Mouse (Mus musculus): Measurements from ENCODE around the gene Slc39a13. TPM values are rescaled to one million over a fixed set of nuclear protein-coding genes. Genes with fewer than 3 reads are reported as not detected.

Gene Slc39a13
- polyA plus RNA-seq, 1 experiment: 17.8 TPM

DNA sequence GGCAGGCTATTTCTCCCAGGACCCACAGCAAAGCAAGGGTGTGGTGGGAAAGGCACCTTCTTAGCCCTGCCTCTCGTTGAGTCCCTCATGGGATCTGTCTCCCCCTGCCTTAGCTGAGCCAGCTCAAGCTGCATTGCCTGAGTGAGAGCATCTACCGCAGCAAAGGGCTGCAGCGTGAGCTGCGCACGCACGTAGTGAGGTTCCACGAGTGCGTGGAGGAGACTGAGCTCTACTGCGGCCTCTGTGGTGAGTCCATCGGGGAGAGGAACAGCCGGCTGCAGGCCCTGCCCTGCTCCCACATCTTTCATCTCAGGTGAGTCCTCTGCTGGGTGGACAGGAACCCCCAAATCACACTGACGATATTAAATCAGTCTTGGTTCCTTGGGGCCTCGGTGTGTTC is 25.5 kb downstream of the Slc39a13 start:
- Histone ChIP-seq H3K27me3 (ENCODE audit: control insufficient read depth, insufficient read depth, low read length) (no peaks in the 10 kb centered on the region), H3K27ac (ENCODE audit: insufficient read depth, low read depth, low read length) (no peak overlapping the region), H3K4me3 (ENCODE audit: low read depth, low read length) (no peak overlapping the region), H3K36me3 (ENCODE audit: control insufficient read depth, insufficient read depth, low read length) (no peaks in the 10 kb centered on the region), H3K4me1 (ENCODE audit: control insufficient read depth, insufficient read depth, insufficient read length, low read length) (0 out of 2 replicates have a peak, but pooled peaks cover 5% of the 10 kb centered on the region)
- 72% methylated on average over 13 of the region's 13 CpGs for WGBS
- no peak for TF ChIP-seq CTCF (IDR thresholded peaks at IDR 0.05; ENCODE audit: extremely low read depth, insufficient read length, insufficient replicate concordance, low read depth, low read length)
- no peak for TF ChIP-seq POLR2A (IDR thresholded peaks at IDR 0.05; ENCODE audit: low read depth, low read length)

DNA sequence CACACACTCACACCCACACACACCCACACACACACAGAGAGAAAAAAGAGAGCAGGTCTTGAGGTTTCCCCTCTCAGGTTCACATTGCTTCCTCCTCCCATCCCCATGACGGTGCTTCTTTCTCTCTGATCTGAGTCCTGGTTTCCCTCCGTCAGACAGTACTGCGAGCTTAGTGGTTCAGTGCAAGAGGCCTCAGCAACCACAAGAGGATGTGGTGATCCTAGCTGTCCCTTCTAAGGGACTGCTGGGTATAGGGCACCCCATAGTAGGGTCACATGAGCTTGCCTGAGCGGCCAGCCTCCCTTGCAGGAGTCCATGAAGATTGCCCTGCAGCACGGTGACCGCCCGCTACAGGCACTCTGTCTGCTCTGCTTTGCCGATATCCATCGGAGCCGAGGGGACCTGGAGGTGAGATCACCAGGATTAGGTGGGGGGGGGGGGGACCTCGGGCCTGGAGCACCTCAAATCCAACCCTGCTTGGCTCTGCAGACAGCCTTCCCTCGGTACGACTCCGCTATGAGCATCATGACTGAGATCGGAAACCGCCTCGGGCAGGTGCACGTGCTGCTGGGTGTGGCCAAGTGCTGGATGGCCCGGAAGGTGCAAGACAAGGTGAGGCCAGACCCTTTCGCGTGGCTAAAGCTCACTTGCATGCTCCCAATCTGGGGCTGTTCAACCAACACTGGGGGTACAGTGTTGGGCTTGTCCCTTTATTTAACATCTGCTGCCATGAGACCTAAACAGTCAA is 27.4 kb downstream of the Slc39a13 start:
- Histone ChIP-seq H3K27ac (ENCODE audit: insufficient read depth, low read depth, low read length) (no peak overlapping the region), H3K36me3 (ENCODE audit: control insufficient read depth, insufficient read depth, low read length) (no peaks in the 10 kb centered on the region), H3K4me1 (ENCODE audit: control insufficient read depth, insufficient read depth, insufficient read length, low read length) (0 out of 2 replicates have a peak, but pooled peaks cover 5% of the 10 kb centered on the region), H3K4me3 (ENCODE audit: low read depth, low read length) (peak overlapping the region; percentile 24), H3K27me3 (ENCODE audit: control insufficient read depth, insufficient read depth, low read length) (no peaks in the 10 kb centered on the region)
- 41% methylated on average over 21 of the region's 21 CpGs for WGBS
- TF ChIP-seq CTCF (IDR thresholded peaks at IDR 0.05; ENCODE audit: extremely low read depth, insufficient read length, insufficient replicate concordance, low read depth, low read length) (no peak), POLR2A (IDR thresholded peaks at IDR 0.05; ENCODE audit: low read depth, low read length) (no peak)

DNA sequence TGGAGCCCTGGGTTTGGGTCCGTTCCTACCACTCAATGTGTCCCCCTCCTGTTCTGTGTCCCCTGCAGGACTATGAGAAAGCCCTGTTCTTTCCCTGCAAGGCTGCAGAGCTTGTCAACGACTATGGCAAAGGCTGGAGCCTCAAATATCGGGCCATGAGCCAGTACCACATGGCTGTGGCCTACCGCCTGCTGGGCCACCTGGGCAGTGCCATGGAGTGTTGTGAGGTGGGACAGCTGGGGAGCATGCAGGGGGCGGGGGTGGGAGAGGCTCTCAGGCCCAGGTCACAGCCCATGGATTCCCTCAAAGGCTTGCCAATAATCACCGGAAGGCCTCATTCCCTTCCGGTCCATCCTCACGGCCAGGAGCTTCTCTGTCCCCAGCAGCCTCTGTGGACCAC is 28.4 kb downstream of the Slc39a13 start:
- H3K4me1 ChIP-seq (ENCODE audit: control insufficient read depth, insufficient read depth, insufficient read length, low read length): 0 out of 2 replicates have a peak, but pooled peaks cover 5% of the 10 kb centered on the region
- H3K4me3 ChIP-seq (ENCODE audit: low read depth, low read length): no peak overlapping the region
- 84% methylated on average over 8 of the region's 8 CpGs for WGBS
- TF ChIP-seq POLR2A (IDR thresholded peaks at IDR 0.05; ENCODE audit: low read depth, low read length) (no peak), CTCF (IDR thresholded peaks at IDR 0.05; ENCODE audit: extremely low read depth, insufficient read length, insufficient replicate concordance, low read depth, low read length) (no peak)
- H3K27ac ChIP-seq (ENCODE audit: insufficient read depth, low read depth, low read length): no peak overlapping the region
- no peaks in the 10 kb centered on the region for H3K27me3 ChIP-seq (ENCODE audit: control insufficient read depth, insufficient read depth, low read length)
- no peaks in the 10 kb centered on the region for H3K36me3 ChIP-seq (ENCODE audit: control insufficient read depth, insufficient read depth, low read length)

DNA sequence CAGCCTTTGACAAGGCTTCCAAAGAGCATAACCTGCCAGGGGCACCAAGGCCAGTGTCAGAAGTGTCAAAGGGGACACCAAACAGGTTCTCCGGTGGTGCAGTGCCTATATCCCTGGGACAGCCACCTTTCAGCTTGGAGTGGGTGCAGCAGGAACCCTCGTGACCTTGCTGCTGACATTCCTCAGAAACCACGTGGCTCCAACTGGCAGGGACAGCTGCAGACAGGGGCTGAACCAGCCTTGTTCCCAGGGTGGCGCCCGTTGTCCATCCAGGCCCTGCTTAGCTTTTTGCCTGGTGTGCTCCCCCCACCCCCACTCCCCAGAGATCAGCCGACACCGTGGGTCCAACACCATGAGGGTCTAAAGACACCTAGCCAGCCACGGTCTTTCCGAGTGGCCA is 34.8 kb downstream of the Slc39a13 start, which contains the start of gene Rapsn:
TSS of gene Rapsn (plus strand) at position 236 of the 400 bp plus-strand sequence.
- no peaks in the 10 kb centered on the region for H3K4me1 ChIP-seq (ENCODE audit: control insufficient read depth, insufficient read depth, insufficient read length, low read length)
- TF ChIP-seq POLR2A (IDR thresholded peaks at IDR 0.05; ENCODE audit: low read depth, low read length) (no peak), CTCF (IDR thresholded peaks at IDR 0.05; ENCODE audit: extremely low read depth, insufficient read length, insufficient replicate concordance, low read depth, low read length) (no peak)
- 44% methylated on average over 9 of the region's 9 CpGs for WGBS
- H3K36me3 ChIP-seq (ENCODE audit: control insufficient read depth, insufficient read depth, low read length): no peaks in the 10 kb centered on the region
- H3K27me3 ChIP-seq (ENCODE audit: control insufficient read depth, insufficient read depth, low read length): no peaks in the 10 kb centered on the region
- no peak within 1 kb of the TSS for H3K4me3 ChIP-seq (ENCODE audit: low read depth, low read length)
- no peak within 1 kb of the TSS for H3K27ac ChIP-seq (ENCODE audit: insufficient read depth, low read depth, low read length)

DNA sequence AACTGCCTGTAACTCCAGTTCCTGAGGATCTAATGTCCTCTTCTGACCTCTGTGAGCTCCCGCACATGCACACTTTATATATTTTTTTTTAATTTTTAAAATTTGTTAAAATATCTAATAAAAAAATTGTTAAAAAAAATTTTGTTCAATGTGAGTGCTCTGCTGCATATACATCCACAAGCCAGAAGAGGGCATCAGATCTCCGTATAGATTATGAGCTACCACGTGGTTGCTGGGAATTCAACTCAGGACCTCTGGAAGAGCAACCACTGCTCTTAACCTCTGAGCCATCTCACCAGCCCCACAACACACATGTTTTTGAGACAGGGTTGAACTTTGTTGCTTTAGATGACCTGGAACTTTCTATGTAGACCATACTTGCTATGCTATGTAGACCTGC is 37.2 kb downstream of the Slc39a13 start:
- no peak for TF ChIP-seq CTCF (IDR thresholded peaks at IDR 0.05; ENCODE audit: extremely low read depth, insufficient read length, insufficient replicate concordance, low read depth, low read length)
- TF ChIP-seq POLR2A (IDR thresholded peaks at IDR 0.05; ENCODE audit: low read depth, low read length): no peak
- H3K4me3 ChIP-seq (ENCODE audit: low read depth, low read length): no peak overlapping the region
- H3K27ac ChIP-seq (ENCODE audit: insufficient read depth, low read depth, low read length): no peak overlapping the region
- no peaks in the 10 kb centered on the region for H3K36me3 ChIP-seq (ENCODE audit: control insufficient read depth, insufficient read depth, low read length)
- H3K27me3 ChIP-seq (ENCODE audit: control insufficient read depth, insufficient read depth, low read length): no peaks in the 10 kb centered on the region
- H3K4me1 ChIP-seq (ENCODE audit: control insufficient read depth, insufficient read depth, insufficient read length, low read length): no peaks in the 10 kb centered on the region
- WGBS: 27% methylated on average over 3 of the region's 3 CpGs

DNA sequence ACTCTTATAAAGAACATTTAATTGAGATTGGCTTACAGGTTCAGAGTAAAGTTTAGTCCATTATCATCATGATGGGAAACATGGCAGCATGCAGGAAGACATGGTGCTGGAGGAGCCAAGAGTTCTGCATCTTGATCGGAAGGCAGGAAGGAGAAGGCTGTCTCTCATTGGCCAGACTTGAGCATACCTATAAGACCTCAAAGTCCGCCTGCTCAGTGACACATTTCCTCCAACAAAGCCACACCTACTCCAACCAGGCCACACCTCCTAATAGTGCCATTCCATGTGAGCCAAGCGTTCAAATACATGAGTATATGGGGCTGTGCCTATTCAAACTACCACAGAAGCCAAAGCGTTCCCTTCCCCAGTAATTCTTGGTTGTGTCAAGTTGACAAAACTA is 39.0 kb downstream of the Slc39a13 start:
- TF ChIP-seq CTCF (IDR thresholded peaks at IDR 0.05; ENCODE audit: extremely low read depth, insufficient read length, insufficient replicate concordance, low read depth, low read length) (no peak), POLR2A (IDR thresholded peaks at IDR 0.05; ENCODE audit: low read depth, low read length) (no peak)
- Histone ChIP-seq H3K36me3 (ENCODE audit: control insufficient read depth, insufficient read depth, low read length) (no peaks in the 10 kb centered on the region), H3K4me3 (ENCODE audit: low read depth, low read length) (no peak overlapping the region), H3K4me1 (ENCODE audit: control insufficient read depth, insufficient read depth, insufficient read length, low read length) (no peaks in the 10 kb centered on the region; the same call in 1 of the 2 replicates), H3K27ac (ENCODE audit: insufficient read depth, low read depth, low read length) (no peak overlapping the region), H3K27me3 (ENCODE audit: control insufficient read depth, insufficient read depth, low read length) (no peaks in the 10 kb centered on the region)
- 71% methylated on average over 4 of the region's 4 CpGs for WGBS

DNA sequence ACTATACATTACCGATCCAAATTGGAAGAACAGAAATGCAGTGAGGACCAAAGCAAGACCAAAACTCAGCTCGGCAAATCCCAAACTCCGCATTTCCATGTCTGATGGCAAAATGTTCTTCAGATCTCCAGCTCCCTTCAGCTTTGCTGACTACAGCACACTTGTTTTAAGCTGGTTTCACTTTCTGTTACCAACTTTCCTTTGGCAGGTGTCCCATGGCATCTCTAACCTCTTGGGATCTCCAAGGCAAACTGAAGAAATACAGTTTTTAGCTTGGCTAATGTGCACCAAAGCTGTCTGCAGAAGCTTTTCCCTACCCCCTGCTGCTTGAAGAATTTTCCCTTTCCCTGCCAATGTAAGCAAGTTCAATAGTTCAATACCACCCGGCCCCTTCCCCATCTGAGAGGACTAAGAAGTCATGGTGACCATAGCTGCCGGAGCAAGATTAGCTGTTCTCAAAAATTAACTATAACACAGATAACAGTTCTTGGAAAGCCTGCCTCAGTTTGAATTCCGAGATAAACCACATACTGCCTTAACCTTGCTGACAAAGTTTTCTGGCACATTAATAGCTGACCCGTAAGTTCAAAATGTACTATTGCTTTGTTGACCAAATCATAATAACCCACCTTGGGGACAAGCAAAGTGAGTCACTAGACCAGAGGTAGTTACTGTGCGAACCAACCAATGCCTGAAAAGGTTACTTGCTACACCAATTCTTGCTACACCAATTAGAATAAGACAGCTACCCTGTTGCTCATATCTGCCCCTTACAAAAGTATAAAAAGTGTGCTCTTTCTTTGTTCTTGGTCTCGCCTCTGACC is 42.6 kb downstream of the Slc39a13 start:
- H3K36me3 ChIP-seq (ENCODE audit: control insufficient read depth, insufficient read depth, low read length): no peaks in the 10 kb centered on the region
- no peaks in the 10 kb centered on the region; the same call in 1 of the 2 replicates for H3K4me1 ChIP-seq (ENCODE audit: control insufficient read depth, insufficient read depth, insufficient read length, low read length)
- H3K27me3 ChIP-seq (ENCODE audit: control insufficient read depth, insufficient read depth, low read length): no peaks in the 10 kb centered on the region
- TF ChIP-seq CTCF (IDR thresholded peaks at IDR 0.05; ENCODE audit: extremely low read depth, insufficient read length, insufficient replicate concordance, low read depth, low read length): no peak
- TF ChIP-seq POLR2A (IDR thresholded peaks at IDR 0.05; ENCODE audit: low read depth, low read length): no peak
- H3K27ac ChIP-seq (ENCODE audit: insufficient read depth, low read depth, low read length): no peak overlapping the region
- 65% methylated on average over 9 of the region's 9 CpGs for WGBS
- H3K4me3 ChIP-seq (ENCODE audit: low read depth, low read length): no peak overlapping the region

Measured in small intestine, adult 2 months (tissue).